Mouse (Mus musculus): ENCODE data around the gene Afmid.

DNA sequence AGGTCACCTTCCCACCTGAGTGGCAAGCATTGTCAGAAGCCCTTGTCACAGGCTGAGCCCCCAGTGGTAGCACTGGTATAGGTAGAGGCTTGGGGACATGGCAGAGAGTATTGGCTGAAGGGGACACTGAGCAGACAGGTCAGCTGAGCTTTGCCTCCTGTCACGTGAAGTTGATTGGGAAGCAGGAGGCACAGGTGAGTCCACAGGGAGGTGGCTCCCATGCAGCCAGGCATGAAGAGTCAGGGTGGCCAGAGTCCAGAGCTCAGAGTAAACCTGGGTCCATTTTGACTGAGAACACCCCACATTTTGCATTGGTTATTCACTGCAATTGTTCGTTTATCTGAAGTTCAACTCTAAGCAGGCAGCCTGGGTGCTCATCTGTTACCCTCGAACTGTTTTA, 27.2 kb downstream of the Afmid start:
- TF ChIP-seq POLR2A (IDR thresholded peaks at IDR 0.05; ENCODE audit: low read depth, low read length) (no peak), CTCF (IDR thresholded peaks at IDR 0.05; ENCODE audit: borderline replicate concordance, insufficient read depth, low read length) (no peak)

Measured in embryonic fibroblast, embryonic 13.5 days (primary cell).